Mouse (Mus musculus) liver, adult 2 months (tissue): ENCODE results near the gene Atat1. TPM values are rescaled to one million over a fixed set of nuclear protein-coding genes. Genes with fewer than 3 reads are reported as not detected.
"Not testable (repeated sequence)": the region's sequence is repeated elsewhere in the genome, so short reads cannot be mapped to it uniquely, and the experiment has no call there.

Experiments
- DNase-seq: peaks from one replicate; pipeline ENCODE4 v3.0.0-alpha.2; 2011; ENCODE audit warnings: low read depth, low spot score; ENCODE audit errors: extremely low read depth
- H3K27ac ChIP-seq: fragments of 200-500 bp; replicated peaks from 2 replicates; pipeline ENCODE4 v1.5.1; 2012; ENCODE audit warnings: low read depth, mild to moderate bottlenecking, control low read depth, inconsistent platforms, low read length; ENCODE audit not compliant: insufficient read depth
- H3K27me3 ChIP-seq: fragments of 200-500 bp; 2 replicates; pipeline ENCODE4 v1.6.1; 2012; ENCODE audit warnings: mild to moderate bottlenecking, moderate library complexity, low read length, inconsistent platforms; ENCODE audit not compliant: control insufficient read depth, insufficient read depth
- H3K36me3 ChIP-seq: fragments of 200-500 bp; 2 replicates; pipeline ENCODE4 v1.6.1; 2012; ENCODE audit warnings: low read length, inconsistent platforms; ENCODE audit not compliant: control insufficient read depth, insufficient read depth
- H3K4me1 ChIP-seq: fragments of 200-500 bp; 2 replicates; pipeline ENCODE4 v1.6.1; 2011; ENCODE audit warnings: low read length; ENCODE audit not compliant: control insufficient read depth, insufficient read depth
- H3K4me3 ChIP-seq: fragments of 200-500 bp; 2 replicates; pipeline ENCODE4 v1.5.1; 2011; ENCODE audit warnings: low read depth, mild to moderate bottlenecking, control low read depth, low read length, moderate library complexity; ENCODE audit not compliant: insufficient read depth
- H3K79me2 ChIP-seq: fragments of 200-500 bp; 2 replicates; pipeline ENCODE4 v1.6.1; 2012; ENCODE audit warnings: inconsistent platforms, mild to moderate bottlenecking, low read length, moderate library complexity; ENCODE audit not compliant: control insufficient read depth, insufficient read depth
- H3K9ac ChIP-seq: fragments of 200-500 bp; 2 replicates; pipeline ENCODE4 v1.6.1; 2012; ENCODE audit warnings: low read depth, mild to moderate bottlenecking, control low read depth, inconsistent platforms, low read length
- CTCF ChIP-seq: fragments of 200-500 bp; IDR thresholded peaks from 2 replicates; pipeline ENCODE4 v1.5.1; 2011; ENCODE audit warnings: low read depth, low read length, control low read depth
- POLR2A ChIP-seq: fragments of 200-500 bp; IDR thresholded peaks from 2 replicates; pipeline ENCODE4 v1.6.1; 2011; ENCODE audit warnings: low read length, control low read depth; ENCODE audit not compliant: insufficient read depth; ENCODE audit errors: extremely low read depth
- WGBS: fragments of 180-500 bp; shearing (Covaris S2); methylation state at CpG from one replicate; pipeline ENCODE4 v1.1.7; 2018; 5-methylcytosine and 5-hydroxymethylcytosine counted together
- polyA plus RNA-seq: library from polyadenylated mRNA; depleted of rRNA; stranded (reverse); fragments of >200 nt; gene quantifications from 2 replicates; pipeline ENCODE4 v1.2.3, GENCODE M21; 2012; rRNA removed
- total RNA-seq: library from RNA; depleted of rRNA; stranded (reverse); fragments of >200 nt; gene quantifications from 2 replicates; pipeline ENCODE4 v1.2.3, GENCODE M21; 2014; rRNA removed

The Atat1 gene
- total RNA-seq, result 12.1 and 12.8 TPM in 2 replicates
- 37.4 and 47.5 TPM in 2 replicates for polyA plus RNA-seq

DNA sequence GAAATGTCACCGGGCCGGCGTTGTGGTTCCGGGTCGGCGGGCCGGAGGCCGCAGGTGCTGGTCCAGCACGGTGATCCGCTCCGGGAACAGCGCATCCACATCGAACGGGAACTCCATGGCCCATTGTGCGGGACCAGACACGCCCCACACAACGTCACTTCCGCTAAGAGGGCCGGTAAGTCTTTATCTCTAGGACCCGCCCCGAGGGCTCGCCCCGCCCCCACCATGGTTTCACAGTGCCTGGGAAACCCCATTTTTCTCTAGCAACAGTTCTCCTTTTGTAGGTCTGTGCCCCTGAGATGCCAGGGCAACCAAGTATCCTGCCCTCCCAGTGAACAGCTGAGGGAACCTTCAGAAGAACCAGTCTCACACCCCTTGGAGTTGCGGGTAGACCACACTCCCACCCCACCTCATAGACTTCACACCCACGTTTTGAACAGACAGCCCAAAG, at the start of gene Atat1:
TSS of gene Atat1 (minus strand) at position 157 of the 451 bp plus-strand sequence.
- 3% methylated on average over 25 of the region's 25 CpGs for WGBS
- no peaks in the 10 kb centered on the region for H3K27me3 ChIP-seq
- peaks cover 4% of the 10 kb centered on the region for H3K4me1 ChIP-seq
- no peak for DNase-seq
- peaks cover 18% of the 10 kb centered on the region for H3K36me3 ChIP-seq
- peaks cover 10% of the 10 kb centered on the region for H3K79me2 ChIP-seq
- H3K9ac ChIP-seq, result peak within 1 kb of the TSS; percentile 53
- peak within 1 kb of the TSS; percentile 52 for H3K4me3 ChIP-seq
- H3K27ac ChIP-seq, result peak within 1 kb of the TSS; percentile 84
- TF ChIP-seq CTCF (no peak), POLR2A (0 out of 2 replicates have a peak, but pooled peaks have one; percentile 29)

GRCm38 (mm10) chr17:35958533-35959223, 48.8 kb upstream of the Atat1 start:
- no peak overlapping the region for H3K27ac ChIP-seq
- H3K9ac ChIP-seq, result no peak overlapping the region
- DNase-seq, result no peak
- no peak overlapping the region for H3K4me3 ChIP-seq
- no peaks in the 10 kb centered on the region for H3K27me3 ChIP-seq
- no peaks in the 10 kb centered on the region for H3K79me2 ChIP-seq
- TF ChIP-seq POLR2A (no peak), CTCF (no peak)
- no peaks in the 10 kb centered on the region for H3K4me1 ChIP-seq
- WGBS, result 94% methylated on average over 15 of the region's 15 CpGs
- peaks cover 35% of the 10 kb centered on the region for H3K36me3 ChIP-seq

DNA sequence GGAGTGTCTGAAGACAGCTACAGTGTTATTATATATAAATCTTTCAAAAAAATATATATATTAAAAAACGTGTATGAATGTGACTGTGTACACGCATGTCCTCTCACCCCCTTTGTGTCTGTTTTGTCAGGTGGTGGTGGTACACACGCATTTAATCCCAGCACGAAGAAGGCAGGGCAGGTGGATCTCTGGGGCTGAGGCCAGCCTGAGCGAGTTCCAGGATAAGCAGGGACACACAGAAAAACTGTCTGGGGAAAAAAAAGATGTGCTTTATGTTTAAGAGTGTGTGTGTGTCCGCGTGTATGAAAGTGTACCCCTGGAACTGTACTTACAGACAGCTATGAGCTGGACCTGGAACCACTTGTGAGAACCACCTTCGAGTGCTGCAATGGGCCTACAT, 44.8 kb upstream of the Atat1 start:
- H3K9ac ChIP-seq, result no peak overlapping the region
- H3K36me3 ChIP-seq, result peaks cover 15% of the 10 kb centered on the region
- no peak overlapping the region for H3K4me3 ChIP-seq
- no peak for DNase-seq
- H3K27me3 ChIP-seq, result no peaks in the 10 kb centered on the region
- H3K4me1 ChIP-seq, result no peaks in the 10 kb centered on the region
- TF ChIP-seq CTCF (no peak), POLR2A (no peak)
- no peaks in the 10 kb centered on the region for H3K79me2 ChIP-seq
- WGBS, result 84% methylated on average over 8 of the region's 8 CpGs
- H3K27ac ChIP-seq, result no peak overlapping the region

DNA sequence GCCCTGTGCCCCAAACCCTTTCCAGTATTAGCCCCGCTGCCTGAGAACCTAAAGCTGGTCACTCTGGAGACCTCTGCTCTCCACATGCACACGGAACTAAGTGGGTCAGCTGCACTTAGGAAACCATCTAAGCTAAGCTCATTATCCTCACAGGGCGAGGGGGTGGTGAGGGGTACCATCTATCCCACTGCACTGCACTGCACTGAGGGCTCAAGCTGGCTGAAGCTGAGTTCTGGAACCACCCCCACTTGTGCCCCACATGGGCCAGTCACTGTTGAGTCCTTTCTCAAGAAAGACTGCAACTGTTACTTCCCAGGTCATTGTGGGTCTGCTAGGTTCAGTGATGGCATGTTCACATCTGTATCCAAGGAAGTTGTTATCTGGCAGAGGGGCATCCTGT, 42.7 kb upstream of the Atat1 start:
- WGBS, result 87% methylated on average over 3 of the region's 3 CpGs
- not testable (repeated sequence) for H3K79me2 ChIP-seq, H3K9ac ChIP-seq, DNase-seq, H3K4me1 ChIP-seq, H3K36me3 ChIP-seq, H3K27ac ChIP-seq, H3K27me3 ChIP-seq, H3K4me3 ChIP-seq

- H3K27me3 ChIP-seq, result not testable (repeated sequence)
These were observed 41.1 kb upstream of the Atat1 start for GRCm38 (mm10) chr17:35950946-35951345.

DNA sequence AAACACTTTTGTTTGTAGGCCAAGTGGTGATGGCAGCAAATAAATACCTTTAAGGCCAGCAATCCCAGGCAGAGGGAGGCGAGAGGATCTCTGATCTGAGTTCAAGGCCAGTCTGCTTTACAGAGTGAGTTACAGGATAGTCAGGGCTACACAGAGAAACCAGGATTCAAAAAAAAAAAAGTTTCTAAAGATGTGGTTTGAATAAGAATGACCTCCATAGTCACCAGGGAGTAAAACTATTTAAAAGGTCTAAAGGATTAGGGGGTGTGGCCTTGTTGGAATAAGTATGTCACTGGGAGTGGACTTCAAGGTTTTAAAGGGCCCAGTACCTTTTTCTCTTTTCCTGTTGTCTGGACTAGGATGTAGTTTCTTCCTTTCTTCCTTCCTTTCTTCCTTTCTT, 30.1 kb upstream of the Atat1 start:
- H3K4me1 ChIP-seq, result no peaks in the 10 kb centered on the region
- no peak overlapping the region for H3K4me3 ChIP-seq
- 63% methylated on average over 1 of the region's 1 CpGs for WGBS
- no peaks in the 10 kb centered on the region for H3K36me3 ChIP-seq
- H3K79me2 ChIP-seq, result no peaks in the 10 kb centered on the region
- H3K9ac ChIP-seq, result no peak overlapping the region
- no peak for DNase-seq
- H3K27ac ChIP-seq, result no peak overlapping the region
- H3K27me3 ChIP-seq, result no peaks in the 10 kb centered on the region
- TF ChIP-seq CTCF, result no peak
- TF ChIP-seq POLR2A, result no peak

More at GRCm38 (mm10) chr17:35950946-35951345, 41.1 kb upstream of the Atat1 start:
- not testable (repeated sequence) for H3K4me1 ChIP-seq, H3K36me3 ChIP-seq, DNase-seq, H3K27ac ChIP-seq, H3K9ac ChIP-seq, H3K79me2 ChIP-seq, H3K4me3 ChIP-seq
